ENCODE assay signal across 26 mouse cellular contexts in the genomic region with DNA sequence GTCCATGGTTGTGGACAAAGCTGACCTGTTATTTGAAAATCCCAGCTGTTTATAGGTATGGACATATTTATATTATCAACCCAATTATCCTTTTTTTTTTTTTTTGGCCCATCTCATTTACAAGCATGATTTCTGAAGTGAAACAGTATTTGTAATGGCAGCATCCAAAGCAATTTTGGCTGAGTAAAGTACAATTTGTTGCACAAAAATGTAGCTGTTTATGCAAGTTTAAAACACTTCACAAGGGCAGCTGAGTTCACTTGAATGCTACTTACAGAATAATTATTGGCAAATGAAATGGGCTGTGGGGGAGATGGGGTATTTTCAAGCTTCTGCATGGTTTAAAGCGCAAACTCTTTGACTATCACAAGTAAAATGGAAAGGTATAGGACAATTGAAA.
"Had no signal": no experiment of that assay in that cellular context is flagged by ENCODE, and none has a peak within 500 bp of the region (broad histone marks: within the 10 kb centered on the region; RNA-seq: fewer than 3 reads in every experiment).

No protein-coding gene starts in this region.

- H3K9me3 ChIP-seq: heart, embryonic 10.5 days; heart, embryonic 12.5 days; hindbrain, embryonic 10.5 days; hindbrain, embryonic 12.5 days; intestine, embryonic 15.5 days; kidney, embryonic 15.5 days; limb, embryonic 13.5 days had no signal

- DNase-seq: gastrocnemius, adult 2 months; gastrocnemius, postnatal 10 days; gastrocnemius, postnatal 25 days; heart, adult 18-20 months; heart, postnatal 10 days; heart, postnatal 4 days; kidney, adult 18-20 months; kidney, adult 9 months; kidney, postnatal 14 days; kidney, postnatal 36 days; layer of hippocampus, adult 9-11 months; layer of hippocampus, postnatal 36 days; left cerebral cortex, postnatal 4 days had no signal

- H3K36me3 ChIP-seq: hindbrain, embryonic 12.5 days had no signal

- H3K27me3 ChIP-seq: heart, embryonic 12.5 days; hindbrain, embryonic 12.5 days; intestine, embryonic 15.5 days; kidney, embryonic 15.5 days; limb, embryonic 13.5 days had no signal

- H3K9ac ChIP-seq: heart, embryonic 12.5 days; hindbrain, embryonic 12.5 days; hindbrain, embryonic 14.5 days; intestine, embryonic 15.5 days; kidney, embryonic 15.5 days; limb, embryonic 13.5 days had no signal

- H3K4me3 ChIP-seq: gastrocnemius, adult 2 months; heart, embryonic 10.5 days; heart, embryonic 12.5 days; hindbrain, embryonic 10.5 days; hindbrain, embryonic 12.5 days; intestine, embryonic 15.5 days; kidney, embryonic 15.5 days; limb, embryonic 13.5 days had no signal

- H3K4me1 ChIP-seq: heart, embryonic 10.5 days; heart, embryonic 12.5 days; hindbrain, embryonic 12.5 days; intestine, embryonic 15.5 days had no signal

- ATAC-seq: forebrain, embryonic 16.5 days; hindbrain, embryonic 16.5 days; inflammation-experienced regulatory T-cells, adult 6 months; intestine, embryonic 15.5 days; intestine, postnatal 0 days had no signal

- H3K4me2 ChIP-seq: heart, embryonic 12.5 days; hindbrain, embryonic 12.5 days; hindbrain, embryonic 14.5 days; intestine, embryonic 15.5 days; kidney, embryonic 15.5 days; limb, embryonic 13.5 days had no signal

- H3K27ac ChIP-seq: heart, embryonic 10.5 days; hindbrain, embryonic 10.5 days; hindbrain, embryonic 12.5 days; hindbrain, embryonic 14.5 days; intestine, embryonic 15.5 days; kidney, embryonic 15.5 days; kidney, postnatal 0 days; limb, embryonic 13.5 days had no signal
